Mouse (Mus musculus) forebrain, embryonic 11.5 days (tissue): ENCODE results near the gene Asb1. TPM values are rescaled to one million over a fixed set of nuclear protein-coding genes. Genes with fewer than 3 reads are reported as not detected.

Source experiments
- ATAC-seq: fragments of 200-750 bp; cut with Nextera tagmentation; replicated peaks from 2 replicates; pipeline ENCODE4 v1.8.0; 2017; ENCODE audit warnings: moderate TSS enrichment; ENCODE audit not compliant: low FRiP score
- DNase-seq: peaks from one replicate; pipeline ENCODE4 v3.0.0-alpha.2; 2017; ENCODE audit warnings: low spot score
- H3K27ac ChIP-seq: fragments of 300-500 bp; sonication (generic); 2 replicates; pipeline ENCODE4 v1.5.1; 2014; ENCODE audit warnings: low read depth, low read length
- H3K27me3 ChIP-seq: fragments of 300-500 bp; sonication (generic); 2 replicates; pipeline ENCODE4 v1.6.1; 2014; ENCODE audit warnings: mild to moderate bottlenecking, low read length, mixed read lengths; ENCODE audit not compliant: control insufficient read depth, insufficient read depth
- H3K36me3 ChIP-seq: fragments of 300-500 bp; sonication (generic); 2 replicates; pipeline ENCODE4 v1.6.1; 2014; ENCODE audit warnings: mild to moderate bottlenecking, low read length, moderate library complexity, mixed read lengths; ENCODE audit not compliant: control insufficient read depth, insufficient read depth
- H3K4me1 ChIP-seq: fragments of 300-500 bp; sonication (generic); replicated peaks from 2 replicates; pipeline ENCODE4 v1.6.1; 2014; ENCODE audit warnings: low read length, mixed read lengths; ENCODE audit not compliant: control insufficient read depth, insufficient read depth
- H3K4me2 ChIP-seq: fragments of 300-500 bp; sonication (generic); 2 replicates; pipeline ENCODE4 v1.6.1; 2014; ENCODE audit warnings: low read depth, mild to moderate bottlenecking, low read length, moderate library complexity, mixed read lengths; ENCODE audit not compliant: severe bottlenecking
- H3K4me3 ChIP-seq: fragments of 300-500 bp; sonication (generic); 2 replicates; pipeline ENCODE4 v1.5.1; 2014; ENCODE audit warnings: low read depth, low read length
- H3K9ac ChIP-seq: fragments of 300-500 bp; sonication (generic); 2 replicates; pipeline ENCODE4 v1.6.1; 2014; ENCODE audit warnings: low read length
- H3K9me3 ChIP-seq: fragments of 300-500 bp; sonication (generic); 2 replicates; pipeline ENCODE4 v1.6.1; 2016; ENCODE audit warnings: low read length, mixed read lengths; ENCODE audit not compliant: control insufficient read depth
- WGBS: fragments of 180-500 bp; shearing (Covaris S2); extraction: QIAGEN DNeasy Blood & Tissue Kit; methylation state at CpG from one replicate; pipeline ENCODE4 v1.1.7; 2014; 5-methylcytosine and 5-hydroxymethylcytosine counted together
- polyA plus RNA-seq: library from polyadenylated mRNA; unstranded; fragments of >200 nt; fragmentation: Nextera tagmentation; extraction: Ambion mirVana; gene quantifications from 2 replicates; pipeline ENCODE4 v1.2.1, GENCODE M21; 2014

Asb1 gene
- polyA plus RNA-seq = 11.9 and 12.7 TPM in 2 replicates

DNA sequence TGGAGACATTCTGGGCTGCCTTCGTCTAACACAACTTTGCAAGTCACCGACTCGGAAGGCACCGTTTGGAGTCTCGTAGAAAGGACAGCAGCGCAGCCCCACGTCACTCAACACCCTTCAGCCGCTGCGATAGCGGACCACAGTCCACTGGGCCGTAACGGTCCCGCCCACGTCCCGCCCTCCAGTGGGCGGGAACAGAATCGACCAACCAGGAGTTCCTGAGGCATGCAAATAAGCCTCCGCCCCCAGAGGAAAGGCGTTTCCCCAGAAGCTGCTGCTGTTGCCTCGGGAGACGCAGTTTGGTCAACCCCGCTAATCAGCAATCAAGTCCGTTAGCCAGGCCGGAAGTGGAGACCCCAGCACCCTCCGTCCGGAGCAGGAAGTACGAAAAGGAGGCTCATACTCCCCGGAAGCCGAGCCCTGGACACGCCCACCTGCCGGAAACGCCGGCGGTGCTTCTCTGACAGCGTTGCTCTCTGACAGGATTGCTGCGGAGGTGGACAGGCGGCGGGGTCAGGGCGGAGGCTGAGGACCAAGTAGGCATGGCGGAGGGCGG is at the start of gene Asb1:
TSS of gene Asb1 (plus strand) at position 274 of the 556 bp plus-strand sequence.
- Histone ChIP-seq H3K27me3 (peaks cover 5% of the 10 kb centered on the region; the same call in 1 of the 2 replicates), H3K9ac (peak within 1 kb of the TSS; percentile 64), H3K9me3 (no peaks in the 10 kb centered on the region), H3K36me3 (no peaks in the 10 kb centered on the region), H3K4me2 (peak within 1 kb of the TSS; percentile 91), H3K4me1 (peaks cover 9% of the 10 kb centered on the region), H3K27ac (no peak within 1 kb of the TSS), H3K4me3 (peak within 1 kb of the TSS; percentile 83)
- DNase-seq = peak; percentile 96
- peak; percentile 97 for ATAC-seq
- under 1% methylated on average over 41 of the region's 41 CpGs for WGBS

DNA sequence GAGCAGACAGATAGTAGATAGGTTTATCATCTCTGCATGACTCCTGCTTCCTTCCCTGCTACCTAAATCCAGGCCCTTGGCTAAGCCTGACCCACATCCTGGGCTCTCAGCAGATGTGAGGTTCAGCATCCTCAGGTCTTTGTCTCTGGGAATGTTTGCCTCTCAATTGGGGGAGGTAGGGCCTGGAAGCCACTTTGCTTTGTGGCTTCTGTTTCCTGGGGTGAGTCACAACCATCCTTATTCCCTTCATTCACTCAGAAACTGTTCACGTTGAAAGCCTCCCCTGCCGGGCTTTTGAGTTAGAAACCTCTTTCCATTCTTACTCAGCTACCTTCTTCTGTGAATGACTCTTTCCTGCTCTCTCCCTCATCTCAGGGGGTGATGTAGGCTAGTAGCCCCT is 47.6 kb upstream of the Asb1 start:
- Histone ChIP-seq H3K27ac (no peak overlapping the region), H3K4me3 (no peak overlapping the region), H3K36me3 (no peaks in the 10 kb centered on the region), H3K4me2 (no peak overlapping the region), H3K9ac (no peak overlapping the region), H3K9me3 (no peaks in the 10 kb centered on the region), H3K27me3 (no peaks in the 10 kb centered on the region; the same call in 1 of the 2 replicates), H3K4me1 (peaks cover 10% of the 10 kb centered on the region; the same call in 1 of the 2 replicates)
- DNase-seq (no peak), ATAC-seq (no peak)
- WGBS = 4% methylated on average over 2 of the region's 2 CpGs

DNA sequence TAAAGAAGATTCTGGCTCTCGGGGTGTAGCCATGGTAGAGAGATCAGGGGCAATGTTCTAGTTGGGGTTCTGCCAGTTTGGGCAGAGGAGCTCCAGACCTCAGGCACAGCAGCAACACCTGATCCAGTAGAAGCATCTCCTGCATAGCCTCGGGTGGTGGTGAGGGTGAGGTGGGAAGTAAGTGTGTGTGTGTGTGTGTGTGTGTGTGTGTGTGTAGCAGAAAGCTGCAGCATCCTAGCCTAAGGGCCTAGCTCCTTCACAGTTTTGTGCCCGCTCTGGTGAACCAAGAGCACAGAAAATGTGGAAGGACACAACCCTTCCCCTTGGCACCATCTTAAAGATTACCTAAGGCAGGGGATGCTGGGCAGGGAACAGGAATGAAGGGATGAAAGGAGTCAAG is 46.4 kb upstream of the Asb1 start:
- Histone ChIP-seq H3K27ac (no peak overlapping the region), H3K4me3 (peak overlapping the region; percentile 92), H3K9me3 (no peaks in the 10 kb centered on the region), H3K9ac (peak overlapping the region; percentile 9; the same call in 1 of the 2 replicates), H3K4me1 (peaks cover 10% of the 10 kb centered on the region; the same call in 1 of the 2 replicates), H3K27me3 (no peaks in the 10 kb centered on the region; the same call in 1 of the 2 replicates), H3K4me2 (peak overlapping the region; percentile 88; the same call in 1 of the 2 replicates), H3K36me3 (no peaks in the 10 kb centered on the region)
- peak; percentile 17; the same call in 1 of the 2 replicates for ATAC-seq
- DNase-seq = no peak
- 60% methylated on average over 3 of the region's 3 CpGs for WGBS

DNA sequence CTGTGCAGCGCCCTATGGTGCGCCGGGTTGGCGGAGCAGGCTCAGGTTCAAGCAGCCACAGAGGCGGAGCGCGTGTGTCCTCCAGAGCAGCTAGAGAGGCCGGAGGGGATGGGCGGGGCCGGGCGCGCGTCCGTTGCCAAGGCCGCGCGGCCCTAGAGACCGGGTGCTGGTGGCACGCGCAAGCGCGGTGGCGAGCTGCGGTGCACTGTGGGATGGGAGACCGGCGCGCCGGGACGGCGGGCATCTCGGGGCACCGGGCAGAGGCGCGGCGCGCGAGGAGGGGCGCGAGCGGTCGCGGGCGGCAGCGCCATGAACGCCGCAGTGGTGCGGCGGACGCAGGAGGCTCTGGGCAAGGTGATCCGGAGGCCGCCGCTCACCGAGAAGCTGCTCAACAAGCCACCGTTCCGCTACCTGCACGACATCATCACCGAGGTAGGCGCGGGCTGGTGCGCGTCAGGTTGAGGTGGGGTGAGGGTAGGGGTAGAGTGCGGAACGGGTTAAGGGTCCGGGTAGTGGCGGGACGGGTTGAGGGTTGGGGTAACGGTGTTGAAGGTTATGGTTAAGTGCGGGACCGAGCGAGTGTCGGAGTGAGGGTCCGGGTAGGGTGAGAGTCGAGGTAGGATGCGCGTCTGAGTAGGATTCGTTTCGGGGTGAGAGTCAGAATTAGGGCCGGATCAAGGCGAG is 45.7 kb upstream of the Asb1 start, which contains the start of gene Traf3ip1:
TSS of gene Traf3ip1 (plus strand) at position 191 of the 684 bp plus-strand sequence.
- ATAC-seq (peak; percentile 97), DNase-seq (peak; percentile 97)
- peak within 1 kb of the TSS; percentile 84 for H3K9ac ChIP-seq
- no peaks in the 10 kb centered on the region; the same call in 1 of the 2 replicates for H3K27me3 ChIP-seq
- no peaks in the 10 kb centered on the region for H3K9me3 ChIP-seq
- H3K4me2 ChIP-seq = peak within 1 kb of the TSS; percentile 88
- peaks cover 10% of the 10 kb centered on the region; the same call in 1 of the 2 replicates for H3K4me1 ChIP-seq
- no peaks in the 10 kb centered on the region; the same call in 1 of the 2 replicates for H3K36me3 ChIP-seq
- under 1% methylated on average over 79 of the region's 79 CpGs for WGBS
- H3K27ac ChIP-seq = no peak within 1 kb of the TSS
- peak within 1 kb of the TSS; percentile 92 for H3K4me3 ChIP-seq

DNA sequence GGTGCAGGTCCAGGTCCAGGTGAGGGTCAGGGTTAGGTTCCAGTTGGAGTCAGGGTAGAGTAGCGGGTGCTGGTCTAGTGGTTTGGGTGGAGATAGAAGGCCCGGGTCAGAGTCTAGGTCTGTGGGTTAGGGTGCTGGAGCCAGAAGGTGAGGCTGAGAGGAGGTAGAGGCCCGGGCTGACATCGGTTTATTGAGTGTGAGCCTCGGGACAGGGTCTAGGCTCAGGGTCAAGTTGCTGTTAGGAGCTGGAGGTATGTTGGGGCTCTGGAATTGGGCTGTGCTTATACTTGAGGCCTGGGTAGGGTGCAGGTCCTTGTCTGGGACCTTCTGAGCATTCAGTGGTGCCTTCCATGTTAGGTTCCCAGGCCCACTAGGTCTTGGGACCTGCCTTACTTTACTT is 45.0 kb upstream of the Asb1 start:
- WGBS = 45% methylated on average over 5 of the region's 5 CpGs
- no peaks in the 10 kb centered on the region; the same call in 1 of the 2 replicates for H3K27me3 ChIP-seq
- no peaks in the 10 kb centered on the region; the same call in 1 of the 2 replicates for H3K36me3 ChIP-seq
- peak overlapping the region; percentile 92 for H3K4me3 ChIP-seq
- no peak overlapping the region for H3K27ac ChIP-seq
- DNase-seq = no peak
- peak overlapping the region; percentile 88 for H3K4me2 ChIP-seq
- peak overlapping the region; percentile 84 for H3K9ac ChIP-seq
- peak; percentile 14; the same call in 1 of the 2 replicates for ATAC-seq
- no peaks in the 10 kb centered on the region for H3K9me3 ChIP-seq
- H3K4me1 ChIP-seq = peaks cover 10% of the 10 kb centered on the region; the same call in 1 of the 2 replicates

DNA sequence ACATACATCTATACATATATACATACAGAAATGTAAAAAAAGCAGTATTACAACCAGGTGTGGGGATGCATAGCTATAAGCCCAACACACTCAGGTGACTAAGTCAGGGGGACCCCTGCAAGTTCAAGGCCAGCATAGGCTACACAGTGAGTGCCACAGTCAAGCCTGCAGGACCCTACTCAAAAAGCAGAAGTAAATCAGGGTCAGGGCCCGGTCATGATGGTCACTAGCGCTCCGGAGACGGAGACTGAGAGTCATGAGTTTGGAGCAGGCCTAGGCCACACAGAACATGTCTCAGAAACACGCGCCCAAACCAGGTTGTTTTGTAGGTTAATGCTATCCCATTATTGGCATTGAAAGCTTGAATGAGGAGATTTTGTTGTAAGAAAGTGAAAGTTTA is 41.8 kb upstream of the Asb1 start:
- H3K4me2 ChIP-seq = no peak overlapping the region
- H3K27me3 ChIP-seq = no peaks in the 10 kb centered on the region
- 93% methylated on average over 6 of the region's 6 CpGs for WGBS
- DNase-seq (no peak), ATAC-seq (no peak)
- H3K4me3 ChIP-seq = no peak overlapping the region
- no peak overlapping the region for H3K27ac ChIP-seq
- H3K9ac ChIP-seq = no peak overlapping the region
- no peaks in the 10 kb centered on the region for H3K9me3 ChIP-seq
- peaks cover 10% of the 10 kb centered on the region; the same call in 1 of the 2 replicates for H3K4me1 ChIP-seq
- H3K36me3 ChIP-seq = no peaks in the 10 kb centered on the region; the same call in 1 of the 2 replicates

DNA sequence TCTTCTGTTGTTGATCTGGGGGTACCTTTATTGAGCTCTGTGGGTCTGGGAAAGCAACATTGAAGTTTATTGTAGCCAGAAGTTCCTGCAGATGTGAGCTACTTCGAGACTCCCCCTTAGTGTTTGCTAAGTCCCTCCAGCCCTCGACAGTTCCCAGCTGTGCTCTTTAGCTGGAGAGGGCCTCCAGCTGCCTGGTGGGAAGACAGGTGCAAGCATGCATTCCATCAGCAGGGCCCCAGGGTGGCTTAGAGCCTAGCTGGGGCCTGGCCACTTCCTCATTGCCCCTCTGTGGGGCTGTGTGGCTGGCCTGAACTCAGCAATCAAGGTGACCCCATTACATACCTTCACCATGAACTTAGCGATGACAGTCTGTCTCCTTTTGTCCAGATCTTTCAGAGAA is 35.7 kb upstream of the Asb1 start:
- Histone ChIP-seq H3K9ac (no peak overlapping the region), H3K9me3 (no peaks in the 10 kb centered on the region), H3K4me2 (no peak overlapping the region), H3K4me3 (no peak overlapping the region), H3K4me1 (no peaks in the 10 kb centered on the region), H3K27ac (no peak overlapping the region), H3K27me3 (no peaks in the 10 kb centered on the region), H3K36me3 (no peaks in the 10 kb centered on the region; the same call in 1 of the 2 replicates)
- DNase-seq (no peak), ATAC-seq (no peak)
- WGBS = 85% methylated on average over 3 of the region's 3 CpGs

DNA sequence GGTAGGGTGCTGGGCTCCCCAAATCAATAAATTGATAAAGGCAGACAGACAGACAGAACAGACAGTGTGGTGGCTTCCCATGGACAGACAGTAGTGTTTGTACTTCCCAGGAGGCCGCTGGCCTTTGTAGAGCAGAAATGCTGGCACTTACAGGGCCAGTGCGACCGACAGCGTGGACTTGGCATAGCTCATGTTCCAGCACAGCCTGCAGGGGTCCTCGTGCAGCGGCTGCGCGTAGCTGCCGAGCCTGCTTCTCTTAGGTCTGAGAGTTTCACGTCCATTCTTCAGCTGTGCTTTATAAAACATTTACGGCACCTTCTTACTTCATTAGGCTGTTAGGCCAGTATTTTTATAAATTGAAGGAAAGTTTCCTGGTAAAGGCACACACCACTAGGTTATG is 25.4 kb upstream of the Asb1 start:
- Histone ChIP-seq H3K9ac (no peak overlapping the region), H3K27me3 (no peaks in the 10 kb centered on the region), H3K9me3 (no peaks in the 10 kb centered on the region), H3K36me3 (no peaks in the 10 kb centered on the region; the same call in 1 of the 2 replicates), H3K4me1 (no peaks in the 10 kb centered on the region), H3K27ac (no peak overlapping the region), H3K4me2 (no peak overlapping the region), H3K4me3 (no peak overlapping the region)
- ATAC-seq = no peak
- DNase-seq = no peak
- 77% methylated on average over 11 of the region's 11 CpGs for WGBS
